Mouse (Mus musculus): Measurements from ENCODE around the gene Dmrt2.

The Dmrt2 gene

DNA sequence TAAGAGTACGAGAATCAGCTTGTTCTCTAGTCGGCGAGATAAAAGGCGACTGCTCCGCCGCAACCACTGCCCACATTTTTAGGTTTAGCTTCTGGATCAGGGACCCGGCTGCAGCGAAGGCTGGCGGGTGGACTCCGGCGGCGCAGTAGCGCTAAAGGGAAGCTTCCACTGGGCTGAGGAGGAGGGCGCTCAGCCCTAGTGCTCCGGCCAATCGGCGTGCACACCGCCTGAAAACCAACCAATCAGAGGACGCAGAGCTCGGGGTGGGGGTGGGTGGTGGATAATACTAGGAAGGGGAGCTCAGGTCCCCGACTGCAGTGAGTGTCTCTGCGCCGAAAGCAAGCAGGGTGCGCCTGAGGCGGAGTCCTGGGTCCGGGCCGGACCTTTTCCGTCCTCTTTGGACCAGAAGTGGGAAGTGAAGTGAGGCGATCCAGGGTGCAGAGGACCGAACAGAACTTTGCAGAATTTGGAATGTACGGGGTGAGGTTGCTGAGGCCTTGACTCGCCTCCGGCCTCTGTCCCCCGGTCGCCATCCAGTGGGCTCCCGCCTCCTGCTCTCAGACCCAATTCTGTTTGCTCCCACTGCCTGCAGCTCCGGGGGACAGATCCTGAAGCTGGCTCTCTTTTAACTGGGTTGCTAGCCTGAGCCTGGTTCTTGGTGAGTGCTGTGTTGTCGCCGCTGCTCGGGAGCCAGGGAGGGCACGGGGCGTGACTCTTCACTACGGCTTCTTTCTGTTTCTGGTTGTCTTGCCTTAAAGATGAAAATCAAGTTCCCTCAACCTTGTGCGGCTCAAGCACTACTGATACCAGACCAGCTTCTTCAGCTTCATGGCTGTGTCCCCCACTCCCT, at the start of gene Dmrt2:
TSS of gene Dmrt2 (plus strand) at position 311 of the 850 bp plus-strand sequence.
- peak; percentile 78 for DNase-seq

DNA sequence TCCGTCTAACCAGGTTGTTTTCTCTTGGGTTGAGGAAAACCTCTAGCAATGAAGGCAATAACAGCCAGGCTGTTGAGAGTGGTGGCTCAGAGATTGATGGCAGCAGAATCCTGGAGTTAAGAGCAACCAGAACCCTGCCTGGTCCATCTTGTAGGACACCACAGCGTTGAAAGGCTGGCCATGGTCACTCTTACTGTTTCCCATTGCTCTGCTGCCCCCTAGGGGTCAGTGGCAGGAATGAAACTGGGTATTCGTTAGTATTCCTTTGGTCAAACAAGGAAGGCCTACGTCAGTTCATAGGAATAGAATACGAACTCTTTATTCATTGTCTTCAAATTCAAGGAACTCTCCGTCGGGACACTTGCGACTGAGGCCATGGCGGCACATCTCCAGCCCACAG, 43.7 kb upstream of the Dmrt2 start:
- DNase-seq = peak; percentile 66

DNA sequence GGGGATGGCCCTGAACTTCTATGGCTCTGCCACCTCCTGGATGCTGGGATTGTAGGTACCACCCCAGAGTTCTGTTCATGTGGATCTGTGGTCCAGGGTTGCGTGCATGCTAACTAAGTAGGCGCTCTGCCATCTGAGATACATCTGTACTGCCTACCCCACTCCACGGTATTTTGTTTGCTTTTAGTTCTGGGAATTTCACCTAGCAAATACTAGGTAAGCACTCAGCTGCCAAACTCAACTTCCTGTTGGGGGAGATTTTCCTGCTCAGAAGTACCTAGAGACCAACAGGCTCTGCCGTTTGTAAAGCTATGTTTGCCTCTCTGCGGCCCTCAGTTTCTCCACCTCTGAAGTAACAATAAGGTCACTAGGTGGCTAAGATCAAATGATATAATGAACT, 37.1 kb upstream of the Dmrt2 start:
- DNase-seq = no peak

DNA sequence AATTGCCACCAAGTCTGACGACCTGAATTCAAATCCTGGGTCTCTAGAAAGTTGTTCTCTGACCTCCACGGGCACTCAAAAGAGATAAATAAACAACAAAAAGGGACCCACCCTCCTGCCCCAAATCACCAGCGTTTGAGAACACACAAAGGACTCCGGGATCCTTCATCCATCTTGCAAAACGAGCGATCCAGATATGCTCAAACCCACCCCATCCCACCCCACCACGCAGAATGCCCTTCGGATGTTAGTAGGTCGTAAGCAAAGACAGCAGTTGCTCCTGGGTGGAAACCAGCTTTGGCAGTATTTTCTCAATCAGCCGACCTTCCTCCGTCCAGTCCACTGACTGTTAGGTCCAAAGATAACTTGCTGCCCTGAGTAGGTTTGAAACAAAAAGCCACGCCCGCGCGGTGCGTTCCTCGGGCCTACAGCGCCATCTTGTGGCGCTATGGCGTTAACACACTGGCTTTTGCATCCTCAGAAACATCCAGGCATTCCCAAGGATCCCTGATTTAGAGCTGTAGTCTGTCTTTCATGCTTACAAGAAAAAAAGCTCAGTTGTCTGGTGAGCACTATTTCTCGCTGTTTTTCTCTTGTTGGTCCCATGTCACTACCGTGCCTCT, 36.5 kb upstream of the Dmrt2 start:
- peak; percentile 54 for DNase-seq

DNA sequence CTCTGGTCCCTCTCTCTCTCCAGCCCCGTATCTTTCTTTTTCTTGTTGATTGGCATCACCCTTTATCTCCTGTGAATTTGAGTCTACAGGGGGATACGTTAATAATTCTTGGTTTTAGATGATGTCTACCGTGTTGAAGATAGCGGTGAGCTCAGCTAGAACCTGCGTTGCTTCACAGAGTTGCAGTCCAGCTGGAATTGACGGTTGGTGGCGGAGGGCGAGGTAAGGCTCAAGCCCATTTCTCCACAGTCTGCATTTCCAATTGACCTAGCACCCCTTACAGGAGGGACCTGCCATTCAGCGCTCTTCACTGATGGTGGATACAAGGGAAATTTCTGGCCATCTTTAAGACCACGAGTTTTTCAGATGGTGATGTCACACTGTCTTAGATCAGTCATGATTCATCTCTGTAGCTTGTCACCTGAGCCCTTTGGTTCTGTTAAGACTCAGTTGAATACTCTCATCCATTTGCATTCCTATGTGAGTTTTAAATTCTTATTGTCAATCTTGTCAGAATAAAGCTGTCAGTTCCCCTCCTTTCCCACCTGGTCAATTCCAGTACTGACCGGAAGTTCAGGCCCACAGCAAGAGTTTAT, 33.3 kb upstream of the Dmrt2 start:
- DNase-seq = no peak

DNA sequence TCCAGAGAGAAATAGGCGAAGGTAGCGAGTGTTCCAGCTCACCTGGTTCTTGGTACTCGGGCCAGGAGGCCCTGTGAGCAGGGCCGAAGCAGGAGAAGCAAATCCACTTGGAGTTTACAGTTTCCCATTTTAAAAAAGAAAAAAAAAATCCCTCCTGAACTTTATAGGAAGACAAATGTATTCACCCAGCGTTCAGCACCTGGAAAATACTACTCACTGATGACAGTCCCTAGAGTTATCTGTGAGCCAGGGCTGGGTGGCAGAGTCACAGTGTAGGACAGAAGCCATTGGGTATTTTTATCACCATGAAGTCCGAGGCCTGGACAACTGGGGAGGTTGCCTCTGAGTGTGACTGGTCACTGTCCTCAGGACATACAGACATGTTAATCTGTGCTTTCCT, 30.4 kb upstream of the Dmrt2 start:
- no peak for DNase-seq

DNA sequence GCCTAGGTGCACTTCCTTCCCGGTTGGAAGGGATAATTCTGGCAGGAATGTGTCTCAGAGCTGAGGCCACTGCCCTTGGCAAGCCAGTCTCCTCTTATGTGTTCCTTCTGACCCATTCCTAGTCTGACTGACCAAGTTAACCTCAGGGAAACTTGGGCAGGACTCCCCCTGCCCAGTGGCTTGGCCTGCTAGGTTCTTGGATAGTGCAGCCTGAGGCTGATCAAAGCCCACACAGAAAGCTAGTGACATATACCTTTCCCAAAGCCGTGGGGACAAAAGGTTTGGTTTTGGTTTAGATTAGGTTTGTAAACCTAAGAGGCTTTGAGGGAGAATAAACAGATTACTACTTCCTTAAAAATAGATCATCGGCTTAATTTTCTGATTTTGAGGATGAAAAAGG, 25.1 kb upstream of the Dmrt2 start:
- no peak for DNase-seq

DNA sequence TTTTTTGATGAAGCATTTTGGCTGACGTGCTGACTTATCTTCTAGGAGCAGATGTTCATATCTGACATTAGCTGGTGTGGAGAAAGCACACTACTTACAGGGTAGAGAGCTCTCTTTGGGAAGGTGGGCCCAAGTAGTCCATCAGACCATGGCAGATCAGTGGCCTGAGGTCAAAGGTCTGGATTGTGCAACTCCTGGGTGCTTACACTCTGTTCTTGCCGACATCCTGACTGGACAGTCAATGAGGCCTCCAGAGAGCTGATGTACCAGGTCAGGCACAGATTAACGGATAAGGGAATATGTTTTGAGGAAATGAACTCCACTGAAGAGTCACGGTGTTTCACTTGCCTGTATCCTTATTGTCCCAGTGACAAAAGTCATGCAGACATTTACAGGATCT, 23.5 kb upstream of the Dmrt2 start:
- DNase-seq = peak; percentile 22

DNA sequence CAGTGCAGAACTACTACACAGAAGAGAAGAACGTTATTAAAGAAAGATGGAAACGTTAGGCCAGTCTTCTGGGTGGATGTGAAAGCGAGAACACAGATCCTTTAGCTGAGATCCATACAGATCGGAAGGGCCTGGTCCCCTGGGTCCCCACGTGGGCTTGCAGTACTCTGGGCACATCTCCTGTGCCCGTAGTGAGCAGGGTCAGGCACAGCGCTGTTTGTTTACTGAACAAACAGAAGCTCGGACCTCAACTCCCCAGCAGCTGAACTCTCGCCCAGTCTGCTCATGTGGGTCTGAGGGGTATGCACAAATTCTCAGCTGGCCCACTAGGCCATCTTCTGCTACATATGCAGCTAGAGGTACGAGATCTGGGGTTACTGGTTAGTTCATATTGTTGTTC, 21.7 kb upstream of the Dmrt2 start:
- no peak for DNase-seq

DNA sequence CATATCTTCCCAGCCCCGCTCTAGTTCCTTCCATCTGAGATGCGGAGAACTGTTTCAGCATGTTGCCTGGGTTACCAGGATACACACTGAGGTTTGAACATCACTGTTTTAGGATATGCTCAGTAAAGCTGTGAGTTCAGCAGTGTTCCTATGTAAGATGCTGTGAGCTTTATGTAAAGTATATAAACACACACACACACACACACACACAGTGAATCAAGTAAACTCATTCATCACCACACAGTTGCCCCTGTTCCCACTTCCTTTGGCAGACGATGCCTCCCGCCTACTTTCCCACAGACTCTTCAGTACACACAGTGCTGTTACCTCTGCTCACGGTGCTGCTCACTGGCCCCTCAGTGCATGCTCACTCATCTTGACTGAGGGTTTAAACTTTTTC, 19.7 kb upstream of the Dmrt2 start:
- DNase-seq = no peak

DNA sequence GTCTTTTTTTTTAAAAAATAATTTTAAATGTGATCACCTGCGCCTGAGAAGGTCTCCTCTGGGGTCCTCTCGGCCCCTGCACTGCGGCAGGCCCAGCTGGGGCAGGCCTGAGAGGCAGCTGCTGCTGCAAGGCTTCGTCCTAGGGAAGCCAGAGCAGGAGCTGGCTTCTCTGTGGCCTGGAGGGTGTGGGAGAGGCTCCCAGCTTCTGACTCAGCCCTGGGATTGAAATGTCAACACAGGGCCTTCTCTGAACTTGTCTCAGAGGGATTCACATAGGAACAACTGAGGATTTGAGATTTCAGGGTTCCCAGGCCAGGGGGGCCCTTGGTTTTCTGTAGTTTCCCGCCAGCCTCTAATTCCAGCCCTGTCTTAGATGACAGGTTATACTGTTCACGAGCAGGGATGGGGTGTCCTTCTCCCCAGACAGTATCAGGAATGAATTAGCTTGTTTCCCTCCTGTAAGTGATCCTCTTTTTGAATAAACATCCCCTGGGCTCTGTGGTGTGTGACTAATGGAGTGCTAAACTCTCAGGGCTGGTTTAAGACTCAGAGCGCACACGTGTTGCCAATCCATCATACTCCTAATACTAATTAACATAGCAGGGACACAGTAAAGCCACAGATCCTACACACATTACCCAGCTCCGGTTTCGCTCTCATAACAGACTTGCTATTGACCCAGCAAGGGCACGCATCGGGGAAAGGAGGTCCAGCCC, 18.0 kb upstream of the Dmrt2 start:
- no peak for DNase-seq

DNA sequence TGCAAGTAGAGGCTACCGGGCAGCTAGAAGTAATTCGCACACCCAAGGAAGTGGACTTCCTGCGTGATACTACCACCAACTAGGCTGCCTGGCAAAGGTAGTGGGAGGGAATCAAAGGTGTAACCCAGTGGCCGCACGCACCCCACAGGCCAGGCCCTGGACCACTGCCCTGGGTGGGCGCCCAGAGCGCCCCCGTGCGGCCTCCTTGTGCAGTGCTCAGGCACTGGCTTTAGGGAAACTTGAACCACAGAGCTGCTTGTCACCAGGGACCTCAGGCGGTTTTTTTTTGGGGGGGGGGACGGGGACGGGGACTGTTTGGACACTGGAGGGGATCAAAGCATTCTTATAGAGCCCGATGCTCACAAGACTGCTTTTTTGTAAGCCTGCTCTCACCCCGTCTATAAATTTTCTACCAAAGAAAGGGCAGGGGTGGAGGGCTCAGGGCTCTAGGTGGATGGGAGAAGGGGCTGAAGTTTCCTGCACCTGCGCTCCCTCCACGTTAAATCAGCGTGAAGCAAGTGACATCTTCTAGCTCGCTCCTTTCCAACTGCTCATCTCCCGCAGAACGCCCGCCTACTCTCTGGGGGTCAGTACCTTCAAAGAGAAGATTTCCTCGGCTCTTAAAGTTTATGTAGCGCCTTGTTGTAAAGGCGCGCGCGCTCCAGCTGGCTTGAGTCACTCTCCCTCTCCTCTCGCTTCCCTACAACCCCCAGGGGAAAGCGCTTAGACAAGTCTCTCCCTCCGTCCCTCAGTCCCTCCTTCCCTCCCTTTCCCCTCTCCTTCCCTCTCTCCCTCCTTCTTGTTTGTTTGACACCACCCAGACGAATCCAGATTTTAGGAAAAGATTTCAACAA, 6.5 kb upstream of the Dmrt2 start:
- no peak for DNase-seq

DNA sequence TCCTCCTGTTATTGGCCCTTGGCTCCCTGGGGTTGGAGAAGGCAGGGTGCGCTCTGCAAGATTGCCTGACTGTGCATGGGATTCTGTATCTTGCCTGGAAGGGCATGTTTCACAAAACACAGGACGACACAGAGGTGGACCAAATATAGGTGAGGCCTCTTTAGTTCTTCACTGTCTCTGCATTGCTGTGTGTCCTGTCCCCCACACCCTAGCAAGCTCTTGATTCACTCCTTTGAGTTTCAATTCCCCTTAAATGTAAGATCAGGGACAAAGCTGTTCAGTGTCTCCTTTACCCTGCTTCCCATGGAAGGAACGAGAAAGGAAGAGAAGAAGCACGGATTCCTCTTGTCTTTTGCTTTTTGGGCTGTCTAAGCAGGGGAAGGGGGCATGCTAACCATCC, 4.4 kb upstream of the Dmrt2 start:
- DNase-seq = no peak

DNA sequence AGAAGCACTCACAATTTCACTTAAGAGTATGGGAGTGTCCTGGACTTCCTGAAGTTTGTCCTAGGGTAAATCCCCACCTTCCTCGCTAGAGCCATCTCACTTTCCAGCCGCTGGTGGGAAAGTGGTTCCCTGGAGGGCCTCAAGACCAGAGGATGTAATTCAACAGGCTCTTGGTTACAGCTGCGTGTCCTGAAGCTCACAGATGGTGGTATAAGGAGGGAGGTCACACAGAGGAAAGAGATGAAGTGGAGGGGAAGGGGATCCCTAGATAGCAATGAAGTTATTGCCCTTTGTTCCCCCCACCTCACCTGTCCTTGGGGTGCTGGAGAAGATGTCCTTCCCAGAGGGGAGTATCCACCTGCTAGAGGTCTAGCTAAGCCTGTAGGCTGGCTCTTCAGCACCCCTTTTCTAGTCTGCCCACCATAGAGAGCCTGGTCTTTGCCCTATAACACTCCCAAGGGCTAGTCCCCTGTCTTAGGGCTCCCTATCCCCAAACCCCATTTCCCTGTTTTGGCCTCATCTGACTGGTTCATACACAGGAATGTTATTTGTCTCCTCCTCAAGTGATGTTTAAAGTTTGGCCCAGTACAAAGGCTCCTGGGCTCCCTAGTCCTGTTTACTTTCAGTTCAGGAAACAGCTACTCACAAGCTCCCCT, 2.5 kb upstream of the Dmrt2 start:
- no peak for DNase-seq

DNA sequence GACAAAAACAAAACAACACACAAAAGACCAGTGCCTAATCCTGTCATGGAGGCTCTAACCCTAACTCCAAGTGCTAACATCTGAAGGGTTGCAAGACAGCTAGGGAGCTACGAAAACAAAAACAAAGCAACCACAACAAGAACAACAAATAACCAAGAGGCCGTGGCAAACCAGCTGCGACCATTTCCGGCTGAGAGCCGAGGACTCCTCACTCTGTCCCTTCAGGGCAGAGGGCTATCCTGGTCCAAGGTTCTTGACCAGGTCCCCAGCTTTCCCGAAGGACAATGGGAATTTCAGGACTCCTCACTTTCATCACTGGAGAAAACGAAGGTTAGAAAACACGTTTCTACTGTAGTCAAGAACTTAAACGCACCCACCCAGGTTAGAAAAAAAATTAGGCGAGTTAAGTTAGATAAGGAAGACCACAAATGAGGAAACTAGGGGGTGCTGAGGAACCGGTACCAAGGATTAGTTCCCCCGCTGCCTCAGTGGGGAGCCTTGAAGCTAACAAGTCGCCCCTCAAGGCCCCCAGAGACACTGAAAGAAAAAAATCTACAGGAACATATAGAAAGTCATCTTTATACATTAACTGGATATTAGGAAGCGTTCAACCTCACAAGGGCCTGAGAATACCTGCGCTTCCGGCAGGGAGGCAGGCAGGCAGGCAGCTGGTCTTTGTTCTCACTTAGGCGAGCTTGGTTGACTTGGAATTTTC, 1.5 kb upstream of the Dmrt2 start:
- DNase-seq = no peak

DNA sequence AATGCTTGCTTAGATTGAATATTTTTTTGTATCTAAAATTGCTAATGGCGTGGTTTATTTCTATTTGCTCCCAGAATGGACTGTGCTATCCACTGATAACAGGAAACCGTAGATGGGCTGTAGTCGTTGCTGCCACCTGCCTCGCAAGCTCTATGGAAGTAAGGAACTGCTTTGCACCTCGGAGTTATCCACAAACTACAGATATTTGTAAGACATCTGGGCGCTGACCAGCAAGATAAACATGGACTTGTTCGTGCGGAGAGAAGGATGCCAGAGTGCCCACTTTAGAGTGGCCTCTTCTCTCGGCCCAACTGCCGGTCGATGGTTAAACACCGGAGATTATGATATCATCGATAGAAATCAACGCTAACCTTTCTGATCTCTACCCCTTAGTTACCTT, 530 bp upstream of the Dmrt2 start:
- DNase-seq = no peak

DNA sequence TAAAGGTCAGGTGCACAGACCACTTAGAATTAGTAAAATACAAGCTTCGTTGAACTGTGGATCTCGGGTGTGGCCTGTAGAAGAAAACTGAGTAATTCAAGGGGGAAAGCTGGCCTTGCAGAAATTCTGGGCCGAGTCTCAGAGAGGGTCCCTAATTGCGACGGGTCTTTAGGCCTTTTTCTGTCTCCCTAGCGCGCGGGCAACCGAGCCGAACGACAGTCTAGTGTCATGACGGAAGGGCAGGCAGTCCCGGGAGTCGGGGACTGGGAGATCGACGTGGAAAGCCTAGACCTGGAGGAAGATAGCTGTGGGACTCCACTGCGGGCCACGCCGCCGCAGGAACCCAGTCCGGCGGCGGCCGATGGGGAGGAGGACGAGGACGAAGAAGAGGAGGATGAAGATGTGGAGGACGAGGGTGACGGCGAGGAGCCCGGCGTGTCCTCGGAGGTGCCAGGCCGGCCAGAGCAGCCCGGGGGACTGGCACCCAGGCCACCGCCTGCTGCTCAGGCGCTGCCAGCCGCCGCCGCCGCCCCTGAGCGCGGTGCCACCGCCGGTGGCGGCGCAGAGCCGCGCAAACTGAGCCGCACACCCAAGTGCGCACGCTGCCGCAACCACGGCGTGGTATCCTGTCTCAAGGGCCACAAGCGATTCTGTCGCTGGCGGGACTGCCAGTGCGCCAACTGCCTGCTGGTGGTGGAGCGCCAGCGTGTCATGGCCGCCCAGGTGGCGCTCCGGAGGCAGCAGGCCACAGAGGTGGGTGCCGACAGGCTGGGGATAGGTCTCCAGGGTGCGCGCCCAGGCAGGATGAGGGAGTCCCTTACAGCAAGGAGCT, 1.2 kb downstream of the Dmrt2 start:
- no peak for DNase-seq

DNA sequence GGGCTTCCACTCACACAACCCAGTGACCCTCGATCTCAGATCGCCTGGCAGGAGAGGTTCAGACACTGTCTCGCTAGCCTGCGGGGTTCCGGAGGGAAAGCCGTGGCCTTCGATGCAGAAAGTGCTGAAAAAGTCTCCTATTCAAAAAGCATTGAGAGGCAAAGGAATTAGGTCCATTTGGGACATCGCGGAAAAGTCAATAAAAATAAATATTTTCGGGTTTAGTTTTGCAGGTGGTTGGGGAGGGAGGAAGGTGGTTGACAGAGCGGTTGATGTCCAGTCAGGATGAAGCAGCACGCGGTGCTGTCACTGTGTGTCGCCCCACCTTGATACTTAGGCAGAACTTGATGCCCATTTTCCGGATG, 1.8 kb downstream of the Dmrt2 start:
- no peak for DNase-seq

DNA sequence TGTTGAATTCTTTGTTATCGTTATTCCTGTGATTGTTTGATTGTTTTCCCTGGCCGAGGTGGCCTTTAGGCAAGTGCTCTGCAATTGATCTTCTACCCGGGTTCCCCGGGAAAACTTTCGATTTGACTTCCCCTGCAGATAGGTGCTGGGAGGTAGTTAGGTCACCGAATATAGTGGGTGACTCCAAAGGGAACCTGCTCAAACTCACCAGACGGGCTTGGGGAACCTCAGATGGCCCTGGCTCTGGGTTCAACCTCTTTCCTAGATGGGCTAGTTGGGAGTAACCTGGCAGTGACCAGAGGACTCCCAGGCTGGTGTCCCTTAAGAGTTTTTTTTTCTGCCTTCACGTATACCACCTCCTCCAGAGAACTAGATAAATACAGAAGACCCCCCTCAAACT, 2.5 kb downstream of the Dmrt2 start:
- no peak for DNase-seq

DNA sequence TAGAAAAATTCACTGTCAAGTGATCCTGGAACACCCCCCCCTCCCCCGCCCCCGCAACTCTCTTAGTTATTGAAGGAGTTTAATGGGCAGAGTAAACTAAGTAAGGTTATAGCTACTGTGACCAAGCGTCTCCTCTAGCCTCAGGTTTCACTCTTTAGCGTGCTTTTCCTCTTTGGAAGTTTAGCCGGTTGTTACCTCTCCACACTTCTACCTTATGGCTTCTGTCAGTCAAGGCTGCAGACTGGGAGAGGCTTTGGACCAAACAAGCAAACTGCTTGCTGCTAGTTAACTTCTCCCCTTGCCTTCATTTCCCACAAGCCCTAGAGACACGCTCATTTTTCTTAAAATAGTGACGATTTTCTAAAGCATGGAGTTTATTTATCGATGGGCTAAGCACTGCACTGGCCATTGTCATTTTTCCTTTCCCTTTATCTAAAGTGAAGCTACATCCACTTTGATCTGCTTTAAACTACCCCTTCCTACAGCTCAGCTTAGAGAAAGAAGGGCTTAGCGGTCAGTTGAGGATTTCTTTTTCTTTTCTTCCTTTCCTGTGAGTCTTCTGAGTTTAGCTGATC, 3.7 kb downstream of the Dmrt2 start:
- DNase-seq = no peak
